Mouse (Mus musculus): ENCODE measurements around the gene Gm5141. TPM values are rescaled to one million over a fixed set of nuclear protein-coding genes. Genes with fewer than 3 reads are reported as not detected.

Gene Gm5141
- 4.8 and 5.5 TPM in 2 replicates for polyA plus RNA-seq (2012; rRNA removed)

GRCm38 (mm10) chr13:62785199-62786134 is at the start of gene Gm5141:
TSS of gene Gm5141 (minus strand) at chr13:62785808.

GRCm38 (mm10) chr13:62760432-62761415 is 24.9 kb downstream of the Gm5141 start, which contains the start of gene Platr25:
TSS of gene Platr25 (minus strand) at chr13:62760709.

Other genes starting within 250 kb of the Gm5141 start
- gene Zfp935, start 227.3 kb downstream of the Gm5141 start, polyA plus RNA-seq (2012; rRNA removed) = not detected in 2 replicates
- 7.1 and 7.4 TPM in 2 replicates for gene Zfp934, start 214.6 kb downstream of the Gm5141 start, polyA plus RNA-seq (2012; rRNA removed)
- gene 6720489N17Rik, start 161.6 kb downstream of the Gm5141 start, polyA plus RNA-seq (2012; rRNA removed) = 4.2 and 4.7 TPM in 2 replicates
- 18.4 and 20.3 TPM in 2 replicates for gene Platr25, start 25.1 kb downstream of the Gm5141 start, polyA plus RNA-seq (2012; rRNA removed)
- gene Fbp2, start 72.6 kb upstream of the Gm5141 start, polyA plus RNA-seq (2012; rRNA removed) = 0.88 and 1.1 TPM in 2 replicates
- gene Fbp1, start 102.5 kb upstream of the Gm5141 start, polyA plus RNA-seq (2012; rRNA removed) = 0.17 and 0.27 TPM in 2 replicates
- gene 2010111I01Rik, start 179.1 kb upstream of the Gm5141 start, polyA plus RNA-seq (2012; rRNA removed) = 31.0 and 42.3 TPM in 2 replicates

All from central nervous system, embryonic 18 days (tissue).